Mouse (Mus musculus): ENCODE results near the gene Capn2. TPM values are rescaled to one million over a fixed set of nuclear protein-coding genes. Genes with fewer than 3 reads are reported as not detected.

The Capn2 gene
- total and polyA plus RNA-seq, 2 experiments from 2014 or later, result 67.5 to 76.3 TPM

GRCm38 (mm10) chr1:182491839-182492238 lies 25.6 kb downstream of the Capn2 start:
- no peak overlapping the region for H3K27ac ChIP-seq (ENCODE audit: low read depth, low read length)
- no peaks in the 10 kb centered on the region for H3K4me1 ChIP-seq (ENCODE audit: insufficient read depth)
- H3K9me3 ChIP-seq (ENCODE audit: low read length), result no peaks in the 10 kb centered on the region
- peaks cover 32% of the 10 kb centered on the region for H3K36me3 ChIP-seq (ENCODE audit: insufficient read depth)
- 90% methylated on average over 6 of the region's 6 CpGs for WGBS
- DNase-seq (no peak), ATAC-seq (no peak)
- H3K4me3 ChIP-seq (ENCODE audit: low read depth, low read length), result no peak overlapping the region
- no peak overlapping the region for H3K4me2 ChIP-seq (ENCODE audit: low read depth)
- TF ChIP-seq CTCF (IDR thresholded peaks at IDR 0.05; ENCODE audit: low read depth), result no peak
- H3K27me3 ChIP-seq (ENCODE audit: insufficient read depth, low read length), result no peaks in the 10 kb centered on the region
- H3K9ac ChIP-seq, result no peak overlapping the region

- no peak for DNase-seq
- H3K27me3 ChIP-seq (ENCODE audit: insufficient read depth, low read length), result no peaks in the 10 kb centered on the region
- no peak overlapping the region for H3K27ac ChIP-seq (ENCODE audit: low read depth, low read length)
- ATAC-seq, result no peak
- 80% methylated on average over 7 of the region's 7 CpGs for WGBS
- peaks cover 42% of the 10 kb centered on the region for H3K36me3 ChIP-seq (ENCODE audit: insufficient read depth)
- H3K4me3 ChIP-seq (ENCODE audit: low read depth, low read length), result no peak overlapping the region
- no peak overlapping the region for H3K4me2 ChIP-seq (ENCODE audit: low read depth)
- H3K4me1 ChIP-seq (ENCODE audit: insufficient read depth), result no peaks in the 10 kb centered on the region
- peak; percentile 31 for TF ChIP-seq CTCF (IDR thresholded peaks at IDR 0.05; ENCODE audit: low read depth)
- no peak overlapping the region for H3K9ac ChIP-seq
- H3K9me3 ChIP-seq (ENCODE audit: low read length), result no peaks in the 10 kb centered on the region
These were observed 26.8 kb downstream of the Capn2 start for GRCm38 (mm10) chr1:182490568-182490967.

- peak; percentile 99 for ATAC-seq
- Histone ChIP-seq H3K4me2 (ENCODE audit: low read depth) (peak overlapping the region; percentile 51), H3K27me3 (ENCODE audit: insufficient read depth, low read length) (no peaks in the 10 kb centered on the region), H3K9me3 (ENCODE audit: low read length) (no peaks in the 10 kb centered on the region), H3K27ac (ENCODE audit: low read depth, low read length) (peak overlapping the region; percentile 45; the same call in 1 of the 2 replicates), H3K9ac (no peak overlapping the region), H3K4me1 (ENCODE audit: insufficient read depth) (no peaks in the 10 kb centered on the region), H3K36me3 (ENCODE audit: insufficient read depth) (peaks cover 48% of the 10 kb centered on the region), H3K4me3 (ENCODE audit: low read depth, low read length) (peak overlapping the region; percentile 11; the same call in 1 of the 2 replicates)
- DNase-seq, result peak; percentile 93
- WGBS, result 10% methylated on average over 21 of the region's 21 CpGs
- TF ChIP-seq CTCF (IDR thresholded peaks at IDR 0.05; ENCODE audit: low read depth), result peak; percentile 94
These were observed 27.5 kb downstream of the Capn2 start for GRCm38 (mm10) chr1:182489803-182490452.

GRCm38 (mm10) chr1:182488503-182488902 lies 28.9 kb downstream of the Capn2 start:
- Histone ChIP-seq H3K27ac (ENCODE audit: low read depth, low read length) (no peak overlapping the region), H3K4me3 (ENCODE audit: low read depth, low read length) (no peak overlapping the region), H3K4me1 (ENCODE audit: insufficient read depth) (no peaks in the 10 kb centered on the region), H3K4me2 (ENCODE audit: low read depth) (no peak overlapping the region), H3K9ac (no peak overlapping the region), H3K9me3 (ENCODE audit: low read length) (no peaks in the 10 kb centered on the region), H3K36me3 (ENCODE audit: insufficient read depth) (peaks cover 57% of the 10 kb centered on the region), H3K27me3 (ENCODE audit: insufficient read depth, low read length) (no peaks in the 10 kb centered on the region)
- WGBS, result 92% methylated on average over 10 of the region's 10 CpGs
- no peak for TF ChIP-seq CTCF (IDR thresholded peaks at IDR 0.05; ENCODE audit: low read depth)
- ATAC-seq (no peak), DNase-seq (no peak)

- H3K9ac ChIP-seq, result no peak overlapping the region
- peaks cover 77% of the 10 kb centered on the region for H3K36me3 ChIP-seq (ENCODE audit: insufficient read depth)
- no peak for ATAC-seq
- 88% methylated on average over 12 of the region's 12 CpGs for WGBS
- H3K27me3 ChIP-seq (ENCODE audit: insufficient read depth, low read length), result no peaks in the 10 kb centered on the region
- H3K4me1 ChIP-seq (ENCODE audit: insufficient read depth), result no peaks in the 10 kb centered on the region
- H3K4me2 ChIP-seq (ENCODE audit: low read depth), result no peak overlapping the region
- H3K4me3 ChIP-seq (ENCODE audit: low read depth, low read length), result no peak overlapping the region
- TF ChIP-seq CTCF (IDR thresholded peaks at IDR 0.05; ENCODE audit: low read depth), result no peak
- H3K27ac ChIP-seq (ENCODE audit: low read depth, low read length), result no peak overlapping the region
- H3K9me3 ChIP-seq (ENCODE audit: low read length), result no peaks in the 10 kb centered on the region
- no peak for DNase-seq
These were observed 33.5 kb downstream of the Capn2 start for GRCm38 (mm10) chr1:182483910-182484274.

- TF ChIP-seq CTCF (IDR thresholded peaks at IDR 0.05; ENCODE audit: low read depth), result no peak
- Histone ChIP-seq H3K27me3 (ENCODE audit: insufficient read depth, low read length) (no peaks in the 10 kb centered on the region), H3K9ac (no peak overlapping the region), H3K9me3 (ENCODE audit: low read length) (no peaks in the 10 kb centered on the region), H3K4me1 (ENCODE audit: insufficient read depth) (no peaks in the 10 kb centered on the region), H3K4me2 (ENCODE audit: low read depth) (no peak overlapping the region), H3K36me3 (ENCODE audit: insufficient read depth) (peaks cover 73% of the 10 kb centered on the region), H3K27ac (ENCODE audit: low read depth, low read length) (no peak overlapping the region), H3K4me3 (ENCODE audit: low read depth, low read length) (no peak overlapping the region)
- DNase-seq (no peak), ATAC-seq (no peak)
- 89% methylated on average over 14 of the region's 14 CpGs for WGBS
These were observed 34.2 kb downstream of the Capn2 start for GRCm38 (mm10) chr1:182482991-182483909.
